Comparison of ENCODE assay signal across 20 mouse cellular contexts in genomic region chr6:108493753-108494152, GRCm38 (mm10).
DNase-seq lines count a peak whose midpoint lies in the region; ATAC-seq and TF ChIP-seq lines count a peak whose summit lies in the region.
"Had no signal": no experiment of that assay in that cellular context is flagged by ENCODE, and none has a peak within 500 bp of the region (broad histone marks: within the 10 kb centered on the region; RNA-seq: fewer than 3 reads in every experiment).

No protein-coding gene starts in this region.

- no peaks in the 10 kb centered on the region for H3K9me3 ChIP-seq in intestine, embryonic 16.5 days (ENCODE audit: control insufficient read depth, low read length)
- H3K9me3 ChIP-seq in intestine, postnatal 0 days (ENCODE audit: control insufficient read depth) = no peaks in the 10 kb centered on the region
- H3K9me3 ChIP-seq in neural tube, embryonic 12.5 days = no peaks in the 10 kb centered on the region
- H3K9me3 ChIP-seq in neural tube, embryonic 15.5 days (replicated peaks) = no peaks in the 10 kb centered on the region
- H3K9me3 ChIP-seq: heart, embryonic 10.5 days; kidney, embryonic 15.5 days; lung, embryonic 15.5 days had no signal

- 88% methylated on average over 16 of the region's 16 CpGs for WGBS in intestine, embryonic 16.5 days
- WGBS in intestine, postnatal 0 days = 90% methylated on average over 16 of the region's 16 CpGs
- 87% methylated on average over 16 of the region's 16 CpGs for WGBS in neural tube, embryonic 12.5 days
- WGBS in neural tube, embryonic 15.5 days = 75% methylated on average over 16 of the region's 16 CpGs

- peak; percentile 83 for DNase-seq in heart, adult 11 months
- DNase-seq in heart, adult 8-10 months (ENCODE audit: low spot score) = no peak
- DNase-seq in cerebellum, adult 11-12 months = no peak
- DNase-seq: adrenal gland, postnatal 10 days; cerebellum, adult 9-10 months; cerebellum, postnatal 36 days; gastrocnemius, postnatal 36 days; kidney, adult 18-20 months; kidney, postnatal 36 days; layer of hippocampus, postnatal 36 days had no signal

- H3K27ac ChIP-seq in intestine, embryonic 16.5 days (ENCODE audit: low read length) = no peak overlapping the region
- H3K27ac ChIP-seq in intestine, postnatal 0 days (ENCODE audit: low read depth, low read length) = no peak overlapping the region
- no peak overlapping the region for H3K27ac ChIP-seq in neural tube, embryonic 12.5 days
- H3K27ac ChIP-seq in neural tube, embryonic 15.5 days (replicated peaks) = no peak overlapping the region
- H3K27ac ChIP-seq: heart, embryonic 10.5 days; kidney, embryonic 15.5 days; lung, embryonic 15.5 days had no signal

- no peak overlapping the region for H3K4me2 ChIP-seq in intestine, embryonic 16.5 days (ENCODE audit: low read depth, low read length)
- H3K4me2 ChIP-seq in intestine, postnatal 0 days (replicated peaks; ENCODE audit: low read depth) = no peak overlapping the region
- H3K4me2 ChIP-seq in neural tube, embryonic 12.5 days (replicated peaks) = no peak overlapping the region
- H3K4me2 ChIP-seq in neural tube, embryonic 15.5 days = no peak overlapping the region
- H3K4me2 ChIP-seq: kidney, embryonic 15.5 days; liver, embryonic 11.5 days; lung, embryonic 15.5 days; midbrain, embryonic 11.5 days had no signal

- H3K4me3 ChIP-seq in intestine, embryonic 16.5 days (ENCODE audit: low read length) = no peak overlapping the region
- H3K4me3 ChIP-seq in intestine, postnatal 0 days (ENCODE audit: low read depth, low read length) = no peak overlapping the region
- no peak overlapping the region for H3K4me3 ChIP-seq in neural tube, embryonic 12.5 days
- no peak overlapping the region for H3K4me3 ChIP-seq in neural tube, embryonic 15.5 days (replicated peaks)
- H3K4me3 ChIP-seq: heart, embryonic 10.5 days; kidney, embryonic 15.5 days; lung, embryonic 15.5 days had no signal

- H3K9ac ChIP-seq in intestine, embryonic 16.5 days (ENCODE audit: low read depth, low read length) = no peak overlapping the region
- H3K9ac ChIP-seq in intestine, postnatal 0 days (ENCODE audit: low read depth, low read length) = no peak overlapping the region
- H3K9ac ChIP-seq in neural tube, embryonic 12.5 days = no peak overlapping the region
- H3K9ac ChIP-seq in neural tube, embryonic 15.5 days (replicated peaks) = no peak overlapping the region
- H3K9ac ChIP-seq: kidney, embryonic 15.5 days; lung, embryonic 15.5 days had no signal

- H3K4me1 ChIP-seq in intestine, embryonic 16.5 days (ENCODE audit: control insufficient read depth, insufficient read depth, low read length) = no peaks in the 10 kb centered on the region
- no peaks in the 10 kb centered on the region for H3K4me1 ChIP-seq in intestine, postnatal 0 days (replicated peaks; ENCODE audit: control insufficient read depth, insufficient read depth, low read length)
- H3K4me1 ChIP-seq in neural tube, embryonic 12.5 days = no peaks in the 10 kb centered on the region
- peaks cover 11% of the 10 kb centered on the region for H3K4me1 ChIP-seq in neural tube, embryonic 15.5 days
- H3K4me1 ChIP-seq: kidney, embryonic 15.5 days; lung, embryonic 15.5 days had no signal

- ATAC-seq in intestine, embryonic 16.5 days = 0 out of 2 replicates have a peak, but pooled peaks have one; percentile 7
- no peak for ATAC-seq in intestine, postnatal 0 days
- peak; percentile 48; the same call in 1 of the 2 replicates for ATAC-seq in neural tube, embryonic 12.5 days (ENCODE audit: low FRiP score, low read depth)
- ATAC-seq in neural tube, embryonic 15.5 days (ENCODE audit: low FRiP score) = no peak; the same call in 1 of the 2 replicates
- ATAC-seq: Patski had no signal

- no peak for TF ChIP-seq CTCF in intestine, postnatal 0 days (IDR thresholded peaks at IDR 0.05; ENCODE audit: low read depth)

- no peaks in the 10 kb centered on the region for H3K27me3 ChIP-seq in intestine, embryonic 16.5 days (replicated peaks; ENCODE audit: control insufficient read depth, insufficient read depth, low read length)
- no peaks in the 10 kb centered on the region for H3K27me3 ChIP-seq in intestine, postnatal 0 days (replicated peaks; ENCODE audit: control insufficient read depth, insufficient read depth, low read length)
- no peaks in the 10 kb centered on the region for H3K27me3 ChIP-seq in neural tube, embryonic 12.5 days (replicated peaks)
- no peaks in the 10 kb centered on the region for H3K27me3 ChIP-seq in neural tube, embryonic 15.5 days (replicated peaks)
- H3K27me3 ChIP-seq: kidney, embryonic 15.5 days; lung, embryonic 15.5 days; Patski had no signal

- H3K36me3 ChIP-seq in intestine, embryonic 16.5 days (ENCODE audit: control insufficient read depth, insufficient read depth, low read length) = no peaks in the 10 kb centered on the region
- H3K36me3 ChIP-seq in intestine, postnatal 0 days (ENCODE audit: control insufficient read depth, insufficient read depth) = peaks cover 5% of the 10 kb centered on the region; the same call in 1 of the 2 replicates
- no peaks in the 10 kb centered on the region for H3K36me3 ChIP-seq in neural tube, embryonic 12.5 days
- H3K36me3 ChIP-seq in neural tube, embryonic 15.5 days = no peaks in the 10 kb centered on the region

Comparison
In these comparisons a context has a peak if more than half of its experiments do, and no peak if none do; other contexts are left out.
1. ATAC-seq: peak in intestine, embryonic 16.5 days (single experiment) and neural tube, embryonic 12.5 days (single experiment); none in intestine, postnatal 0 days (single experiment) and neural tube, embryonic 15.5 days (single experiment).